Mouse (Mus musculus): ENCODE measurements around the gene Eif5a2. TPM values are rescaled to one million over a fixed set of nuclear protein-coding genes. Genes with fewer than 3 reads are reported as not detected.

Gene Eif5a2
- total RNA-seq (2023), result 3.8 TPM

GRCm38 (mm10) chr3:28780994-28781393 is at the start of gene Eif5a2:
TSS of gene Eif5a2 (plus strand) at chr3:28781276.

GRCm38 (mm10) chr3:28805301-28806097 is 24.4 kb downstream of the Eif5a2 start, which contains the start of gene Rpl22l1:
TSS of gene Rpl22l1 (plus strand) at chr3:28805436.

Other genes starting within 250 kb of the Eif5a2 start
- not detected for gene Slc2a2, start 83.4 kb upstream of the Eif5a2 start, total RNA-seq (2023)
- 339 TPM for gene Rpl22l1, start 24.2 kb downstream of the Eif5a2 start, total RNA-seq (2023)
- gene Gm1527, start 111.3 kb downstream of the Eif5a2 start, total RNA-seq (2023), result not detected